Mouse (Mus musculus) CD4-positive, CD25-positive, alpha-beta regulatory T cell (primary cell): Measurements from ENCODE around the gene Efhc1. TPM values are rescaled to one million over a fixed set of nuclear protein-coding genes. Genes with fewer than 3 reads are reported as not detected.

Source experiments
- polyA plus RNA-seq: library from polyadenylated mRNA; unstranded; fragments of 100-300 nt; shearing (Covaris generic); gene quantifications from one replicate; pipeline ENCODE4 v1.2.1, GENCODE M21; 2017

Gene Efhc1
- polyA plus RNA-seq: 0.28 TPM

GRCm38 (mm10) chr1:20951300-20951763 is at the start of gene Efhc1:
Gene Efhc1 (plus strand): TSS chr1:20951626.

Other genes with a start within 250 kb of the Efhc1 start
- gene Il17a, start 220.7 kb upstream of the Efhc1 start, polyA plus RNA-seq: not detected
- 0.43 TPM for gene Il17f, start 161.0 kb upstream of the Efhc1 start, polyA plus RNA-seq
- gene Mcm3, start 131.3 kb upstream of the Efhc1 start, polyA plus RNA-seq: 54.8 TPM
- 5.7 TPM for gene Paqr8, start 61.0 kb upstream of the Efhc1 start, polyA plus RNA-seq
- 5.1 TPM for gene Tram2, start 127.6 kb downstream of the Efhc1 start, polyA plus RNA-seq